Mouse (Mus musculus): ENCODE measurements at regions not wholly inside any gene's neighbourhood (a gene's known extent, or its start where the extent isn't known, plus 50 kb on each side); places are given as distances from the start of the nearest gene placed in this dataset.

DNA sequence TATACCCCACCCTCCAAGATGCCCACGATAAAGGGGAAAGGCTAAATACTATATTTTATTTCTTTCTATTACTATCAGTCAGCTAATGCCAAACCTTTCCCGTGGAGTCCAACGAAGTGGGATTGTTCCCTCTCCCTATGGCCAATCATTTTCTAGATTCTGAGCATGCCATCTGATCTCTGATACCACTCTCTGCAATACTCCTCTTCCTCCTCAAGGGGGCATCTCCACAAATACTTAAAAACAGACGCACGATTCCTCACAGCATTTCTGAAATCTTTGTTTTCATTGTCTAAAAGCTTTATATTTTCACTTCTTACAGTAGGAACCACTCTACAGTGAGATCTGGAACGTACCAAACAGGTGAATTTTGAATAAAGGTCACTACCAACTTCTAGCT, 270.8 kb downstream of the Pdha2 start:
- no peak for ATAC-seq (ENCODE audit: low read depth)
- Histone ChIP-seq H3K27me3 (ENCODE audit: control insufficient read depth, insufficient read depth, low read length) (no peaks in the 10 kb centered on the region), H3K9ac (replicated peaks; ENCODE audit: low read depth, low read length) (no peak overlapping the region), H3K27ac (ENCODE audit: low read depth, low read length) (no peak overlapping the region), H3K9me3 (ENCODE audit: control insufficient read depth, low read length) (no peaks in the 10 kb centered on the region), H3K4me1 (ENCODE audit: control insufficient read depth, insufficient read depth, low read length) (no peaks in the 10 kb centered on the region), H3K4me2 (ENCODE audit: low read depth, low read length) (no peak overlapping the region), H3K4me3 (ENCODE audit: low read depth, low read length) (no peak overlapping the region), H3K36me3 (ENCODE audit: control insufficient read depth, insufficient read depth, low read length) (no peaks in the 10 kb centered on the region)
- 92% methylated on average over 6 of the region's 6 CpGs for WGBS

DNA sequence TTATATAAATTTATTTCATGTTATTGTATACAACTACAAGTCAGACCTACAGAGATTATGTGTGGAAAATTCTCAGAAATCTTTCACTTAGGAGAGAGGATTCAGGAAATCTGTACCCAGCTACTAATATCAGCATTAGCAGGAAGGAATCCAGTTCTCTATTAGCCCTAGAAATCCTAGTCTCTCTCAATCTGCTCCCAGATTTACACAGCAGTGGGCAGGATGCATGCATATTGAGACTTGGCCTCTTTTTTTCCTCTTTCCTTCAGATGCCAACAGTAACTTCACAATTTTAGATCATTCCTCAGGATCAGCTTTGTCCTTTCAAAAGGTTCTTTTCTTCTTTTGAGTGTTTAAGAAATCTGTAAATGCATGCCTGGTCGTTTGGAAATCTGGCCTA, 279.0 kb downstream of the Pdha2 start:
- Histone ChIP-seq H3K4me2 (ENCODE audit: low read depth, low read length) (no peak overlapping the region), H3K27ac (ENCODE audit: low read depth, low read length) (no peak overlapping the region), H3K9ac (replicated peaks; ENCODE audit: low read depth, low read length) (no peak overlapping the region), H3K4me3 (ENCODE audit: low read depth, low read length) (no peak overlapping the region), H3K36me3 (ENCODE audit: control insufficient read depth, insufficient read depth, low read length) (no peaks in the 10 kb centered on the region), H3K4me1 (ENCODE audit: control insufficient read depth, insufficient read depth, low read length) (no peaks in the 10 kb centered on the region), H3K27me3 (ENCODE audit: control insufficient read depth, insufficient read depth, low read length) (no peaks in the 10 kb centered on the region), H3K9me3 (ENCODE audit: control insufficient read depth, low read length) (no peaks in the 10 kb centered on the region)
- no peak for ATAC-seq (ENCODE audit: low read depth)
- 45% methylated on average over 1 of the region's 1 CpGs for WGBS

DNA sequence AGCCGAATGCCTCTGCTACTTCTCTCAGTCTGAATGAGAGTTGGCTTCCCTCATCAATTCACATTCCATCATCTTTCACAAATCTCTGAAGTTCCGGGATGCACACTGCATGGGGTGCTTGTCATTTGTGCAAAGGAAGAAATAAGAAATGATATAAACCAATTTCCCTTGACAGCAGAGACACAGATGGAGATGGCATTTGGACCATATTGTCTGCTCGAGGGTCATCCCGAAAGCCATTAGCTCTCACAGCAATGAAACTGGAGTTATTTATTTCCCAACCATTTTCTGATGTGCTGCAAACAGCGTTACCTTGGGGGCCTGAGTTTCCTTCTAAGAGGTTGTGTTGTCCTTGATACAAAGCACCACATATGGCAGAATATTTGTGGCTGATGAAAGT, 285.5 kb downstream of the Pdha2 start:
- Histone ChIP-seq H3K9me3 (ENCODE audit: control insufficient read depth, low read length) (no peaks in the 10 kb centered on the region), H3K9ac (replicated peaks; ENCODE audit: low read depth, low read length) (no peak overlapping the region), H3K27ac (ENCODE audit: low read depth, low read length) (no peak overlapping the region), H3K4me3 (ENCODE audit: low read depth, low read length) (no peak overlapping the region), H3K4me1 (ENCODE audit: control insufficient read depth, insufficient read depth, low read length) (no peaks in the 10 kb centered on the region), H3K36me3 (ENCODE audit: control insufficient read depth, insufficient read depth, low read length) (no peaks in the 10 kb centered on the region), H3K27me3 (ENCODE audit: control insufficient read depth, insufficient read depth, low read length) (no peaks in the 10 kb centered on the region), H3K4me2 (ENCODE audit: low read depth, low read length) (no peak overlapping the region)
- no peak for ATAC-seq (ENCODE audit: low read depth)
- WGBS = 72% methylated on average over 5 of the region's 5 CpGs

- Histone ChIP-seq H3K4me3 (ENCODE audit: low read depth, low read length) (no peak overlapping the region), H3K27ac (ENCODE audit: low read depth, low read length) (no peak overlapping the region), H3K4me2 (ENCODE audit: low read depth, low read length) (no peak overlapping the region), H3K27me3 (ENCODE audit: control insufficient read depth, insufficient read depth, low read length) (no peaks in the 10 kb centered on the region), H3K9me3 (ENCODE audit: control insufficient read depth, low read length) (no peaks in the 10 kb centered on the region), H3K4me1 (ENCODE audit: control insufficient read depth, insufficient read depth, low read length) (no peaks in the 10 kb centered on the region), H3K36me3 (ENCODE audit: control insufficient read depth, insufficient read depth, low read length) (no peaks in the 10 kb centered on the region), H3K9ac (replicated peaks; ENCODE audit: low read depth, low read length) (no peak overlapping the region)
- 92% methylated on average over 4 of the region's 4 CpGs for WGBS
- no peak for ATAC-seq (ENCODE audit: low read depth)
Measured at GRCm38 (mm10) chr3:140876201-140876895, 335.8 kb downstream of the Pdha2 start.

GRCm38 (mm10) chr3:140875500-140876200, 336.5 kb downstream of the Pdha2 start:
- Histone ChIP-seq H3K4me1 (ENCODE audit: control insufficient read depth, insufficient read depth, low read length) (no peaks in the 10 kb centered on the region), H3K4me3 (ENCODE audit: low read depth, low read length) (no peak overlapping the region), H3K27ac (ENCODE audit: low read depth, low read length) (no peak overlapping the region), H3K27me3 (ENCODE audit: control insufficient read depth, insufficient read depth, low read length) (no peaks in the 10 kb centered on the region), H3K9me3 (ENCODE audit: control insufficient read depth, low read length) (no peaks in the 10 kb centered on the region), H3K9ac (replicated peaks; ENCODE audit: low read depth, low read length) (no peak overlapping the region), H3K4me2 (ENCODE audit: low read depth, low read length) (no peak overlapping the region), H3K36me3 (ENCODE audit: control insufficient read depth, insufficient read depth, low read length) (no peaks in the 10 kb centered on the region)
- ATAC-seq (ENCODE audit: low read depth) = no peak
- WGBS = 76% methylated on average over 4 of the region's 4 CpGs

DNA sequence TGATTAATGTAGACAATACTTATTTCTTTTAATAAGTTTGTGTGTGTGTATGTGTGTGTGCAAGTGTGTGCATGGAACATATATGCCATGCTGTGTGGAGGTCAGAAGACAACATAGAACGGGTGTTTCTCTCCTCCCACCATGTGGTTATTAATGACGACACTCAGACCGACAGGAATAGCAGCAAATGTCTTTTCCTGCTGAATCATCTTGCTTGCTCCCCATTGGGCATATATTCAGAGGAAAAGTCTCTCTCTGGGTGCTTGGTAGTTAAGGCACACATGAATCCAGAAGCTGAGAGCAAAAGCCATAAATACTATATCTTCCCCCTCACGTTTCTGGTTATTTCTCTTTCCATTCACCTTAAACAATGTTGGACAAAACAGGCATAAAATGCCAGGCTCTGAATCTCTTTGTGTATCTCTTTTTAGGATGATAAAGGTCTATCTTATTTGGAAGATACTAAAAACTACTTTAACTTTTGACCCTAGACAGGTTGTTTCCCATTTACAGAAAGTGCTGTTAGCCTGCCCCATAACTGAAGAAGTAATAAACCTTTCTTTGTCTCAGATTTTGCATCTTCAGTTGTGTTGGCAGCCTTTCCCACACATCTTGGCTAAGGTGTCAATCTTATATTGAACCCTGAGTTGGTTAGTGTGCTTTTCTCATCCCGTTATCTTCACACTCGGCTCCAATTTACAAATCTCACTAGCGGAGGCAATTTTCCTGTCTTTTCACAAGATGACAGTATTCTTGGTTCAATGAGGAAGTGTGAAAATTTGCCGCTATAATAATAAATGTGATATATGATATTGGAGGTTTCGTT, 337.9 kb downstream of the Pdha2 start:
- no peaks in the 10 kb centered on the region for H3K36me3 ChIP-seq (ENCODE audit: control insufficient read depth, insufficient read depth, low read length)
- ATAC-seq (ENCODE audit: low read depth) = no peak
- WGBS = 78% methylated on average over 9 of the region's 9 CpGs
- H3K4me2 ChIP-seq (ENCODE audit: low read depth, low read length) = no peak overlapping the region
- H3K9ac ChIP-seq (replicated peaks; ENCODE audit: low read depth, low read length) = no peak overlapping the region
- no peaks in the 10 kb centered on the region for H3K9me3 ChIP-seq (ENCODE audit: control insufficient read depth, low read length)
- H3K27ac ChIP-seq (ENCODE audit: low read depth, low read length) = no peak overlapping the region
- H3K27me3 ChIP-seq (ENCODE audit: control insufficient read depth, insufficient read depth, low read length) = no peaks in the 10 kb centered on the region
- H3K4me3 ChIP-seq (ENCODE audit: low read depth, low read length) = no peak overlapping the region
- H3K4me1 ChIP-seq (ENCODE audit: control insufficient read depth, insufficient read depth, low read length) = no peaks in the 10 kb centered on the region

- Histone ChIP-seq H3K4me3 (ENCODE audit: low read depth, low read length) (no peak overlapping the region), H3K9me3 (ENCODE audit: control insufficient read depth, low read length) (no peaks in the 10 kb centered on the region), H3K27ac (ENCODE audit: low read depth, low read length) (no peak overlapping the region), H3K36me3 (ENCODE audit: control insufficient read depth, insufficient read depth, low read length) (no peaks in the 10 kb centered on the region), H3K27me3 (ENCODE audit: control insufficient read depth, insufficient read depth, low read length) (no peaks in the 10 kb centered on the region), H3K4me2 (ENCODE audit: low read depth, low read length) (no peak overlapping the region), H3K4me1 (ENCODE audit: control insufficient read depth, insufficient read depth, low read length) (no peaks in the 10 kb centered on the region), H3K9ac (replicated peaks; ENCODE audit: low read depth, low read length) (no peak overlapping the region)
- no peak for ATAC-seq (ENCODE audit: low read depth)
- 88% methylated on average over 1 of the region's 1 CpGs for WGBS
Measured at GRCm38 (mm10) chr3:140872511-140872910, 339.6 kb downstream of the Pdha2 start.

- Histone ChIP-seq H3K27ac (ENCODE audit: low read depth, low read length) (no peak overlapping the region), H3K36me3 (ENCODE audit: control insufficient read depth, insufficient read depth, low read length) (no peaks in the 10 kb centered on the region), H3K9me3 (ENCODE audit: control insufficient read depth, low read length) (no peaks in the 10 kb centered on the region), H3K4me1 (ENCODE audit: control insufficient read depth, insufficient read depth, low read length) (no peaks in the 10 kb centered on the region), H3K4me2 (ENCODE audit: low read depth, low read length) (no peak overlapping the region), H3K27me3 (ENCODE audit: control insufficient read depth, insufficient read depth, low read length) (no peaks in the 10 kb centered on the region), H3K4me3 (ENCODE audit: low read depth, low read length) (no peak overlapping the region), H3K9ac (replicated peaks; ENCODE audit: low read depth, low read length) (no peak overlapping the region)
- no peak for ATAC-seq (ENCODE audit: low read depth)
- WGBS = 94% methylated on average over 2 of the region's 2 CpGs
Measured at GRCm38 (mm10) chr3:140871261-140871660, 340.9 kb downstream of the Pdha2 start.

GRCm38 (mm10) chr3:140840197-140840596, 372.0 kb downstream of the Pdha2 start:
- Histone ChIP-seq H3K36me3 (ENCODE audit: control insufficient read depth, insufficient read depth, low read length) (no peaks in the 10 kb centered on the region), H3K27me3 (ENCODE audit: control insufficient read depth, insufficient read depth, low read length) (no peaks in the 10 kb centered on the region), H3K4me2 (ENCODE audit: low read depth, low read length) (no peak overlapping the region), H3K9me3 (ENCODE audit: control insufficient read depth, low read length) (no peaks in the 10 kb centered on the region), H3K27ac (ENCODE audit: low read depth, low read length) (no peak overlapping the region), H3K9ac (replicated peaks; ENCODE audit: low read depth, low read length) (no peak overlapping the region), H3K4me3 (ENCODE audit: low read depth, low read length) (no peak overlapping the region), H3K4me1 (ENCODE audit: control insufficient read depth, insufficient read depth, low read length) (no peaks in the 10 kb centered on the region)
- WGBS = 81% methylated on average over 2 of the region's 2 CpGs
- no peak for ATAC-seq (ENCODE audit: low read depth)
